Mouse (Mus musculus) kidney, postnatal 0 days (tissue): ENCODE results near the gene Sdhaf3. TPM values are rescaled to one million over a fixed set of nuclear protein-coding genes. Genes with fewer than 3 reads are reported as not detected.
"Not testable (repeated sequence)": the region's sequence is repeated elsewhere in the genome, so short reads cannot be mapped to it uniquely, and the experiment has no call there.

Experiments
- ATAC-seq: fragments of 200-750 bp; cut with Nextera tagmentation; replicated peaks from 2 replicates; pipeline ENCODE4 v1.8.0; 2017; ENCODE audit warnings: low read depth, moderate number of reproducible peaks, moderate TSS enrichment, moderate library complexity; ENCODE audit not compliant: low FRiP score
- DNase-seq: peaks from one replicate; pipeline ENCODE4 v3.0.0-alpha.2; 2016; ENCODE audit warnings: low spot score
- H3K27ac ChIP-seq: fragments of 300-500 bp; sonication (generic); 2 replicates; pipeline ENCODE4 v1.5.1; 2014; ENCODE audit warnings: mild to moderate bottlenecking
- H3K27me3 ChIP-seq: fragments of 300-500 bp; sonication (generic); 2 replicates; pipeline ENCODE4 v1.6.1; 2014; ENCODE audit warnings: low read length, mixed read lengths; ENCODE audit not compliant: insufficient read depth
- H3K36me3 ChIP-seq: fragments of 300-500 bp; sonication (generic); 2 replicates; pipeline ENCODE4 v1.6.1; 2014; ENCODE audit warnings: low read length, mixed read lengths; ENCODE audit not compliant: insufficient read depth
- H3K4me1 ChIP-seq: fragments of 300-500 bp; sonication (generic); replicated peaks from 2 replicates; pipeline ENCODE4 v1.6.1; 2014; ENCODE audit warnings: antibody characterized with exemption, low read length, mixed read lengths; ENCODE audit not compliant: insufficient read depth
- H3K4me2 ChIP-seq: fragments of 300-500 bp; sonication (generic); 2 replicates; pipeline ENCODE4 v1.6.1; 2014; ENCODE audit warnings: mild to moderate bottlenecking, low read length, moderate library complexity, mixed read lengths
- H3K4me3 ChIP-seq: fragments of 300-500 bp; sonication (generic); replicated peaks from 2 replicates; pipeline ENCODE4 v1.5.1; 2014; ENCODE audit warnings: low read depth, low read length
- H3K9ac ChIP-seq: fragments of 300-500 bp; sonication (generic); 2 replicates; pipeline ENCODE4 v1.6.1; 2014; ENCODE audit warnings: low read depth, low read length
- H3K9me3 ChIP-seq: fragments of 300-500 bp; sonication (generic); replicated peaks from 2 replicates; pipeline ENCODE4 v1.6.1; 2016; ENCODE audit warnings: low read length, inconsistent platforms, mixed read lengths
- CTCF ChIP-seq: IDR thresholded peaks from 2 replicates; pipeline ENCODE4 v1.5.1; 2016; ENCODE audit warnings: antibody characterized with exemption, low read depth, mild to moderate bottlenecking, moderate library complexity
- WGBS: fragments of 180-500 bp; shearing (Covaris S2); extraction: QIAGEN DNeasy Blood & Tissue Kit; methylation state at CpG from one replicate; pipeline ENCODE4 v1.1.7; 2014; 5-methylcytosine and 5-hydroxymethylcytosine counted together
- polyA plus RNA-seq: library from polyadenylated mRNA; unstranded; fragments of >200 nt; fragmentation: Nextera tagmentation; extraction: Ambion mirVana; gene quantifications from 2 replicates; pipeline ENCODE4 v1.2.1, GENCODE M21; 2015

Gene Sdhaf3
- polyA plus RNA-seq, 1 experiment from 2014 or later, result 6.4 TPM

DNA sequence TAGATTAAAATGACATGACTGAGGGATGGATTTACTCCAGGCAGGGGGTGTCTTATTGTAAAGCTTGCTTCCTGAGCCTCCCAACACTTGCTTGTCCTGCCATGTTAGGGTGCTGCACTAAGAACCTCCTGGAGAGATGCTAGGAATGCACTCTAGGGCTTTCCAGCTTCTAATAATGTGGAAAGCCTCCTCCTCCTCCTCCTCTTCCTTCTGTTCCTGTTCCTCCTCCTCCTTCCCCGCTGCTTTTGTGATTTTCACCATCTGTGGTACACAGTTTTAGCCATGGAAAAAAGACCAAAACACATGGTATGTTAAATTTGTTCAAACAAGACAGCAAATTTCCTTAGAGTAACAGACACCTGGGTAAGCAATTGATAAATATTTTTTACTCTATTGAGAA is 30.5 kb upstream of the Sdhaf3 start:
- H3K4me3 ChIP-seq, result no peak overlapping the region
- no peaks in the 10 kb centered on the region for H3K27me3 ChIP-seq
- H3K36me3 ChIP-seq, result no peaks in the 10 kb centered on the region
- DNase-seq (no peak), ATAC-seq (no peak)
- no peak for TF ChIP-seq CTCF
- no peaks in the 10 kb centered on the region for H3K4me1 ChIP-seq
- no peak overlapping the region for H3K4me2 ChIP-seq
- H3K27ac ChIP-seq, result no peak overlapping the region
- H3K9me3 ChIP-seq, result no peaks in the 10 kb centered on the region
- H3K9ac ChIP-seq, result no peak overlapping the region
- WGBS, result 60% methylated on average over 1 of the region's 1 CpGs

DNA sequence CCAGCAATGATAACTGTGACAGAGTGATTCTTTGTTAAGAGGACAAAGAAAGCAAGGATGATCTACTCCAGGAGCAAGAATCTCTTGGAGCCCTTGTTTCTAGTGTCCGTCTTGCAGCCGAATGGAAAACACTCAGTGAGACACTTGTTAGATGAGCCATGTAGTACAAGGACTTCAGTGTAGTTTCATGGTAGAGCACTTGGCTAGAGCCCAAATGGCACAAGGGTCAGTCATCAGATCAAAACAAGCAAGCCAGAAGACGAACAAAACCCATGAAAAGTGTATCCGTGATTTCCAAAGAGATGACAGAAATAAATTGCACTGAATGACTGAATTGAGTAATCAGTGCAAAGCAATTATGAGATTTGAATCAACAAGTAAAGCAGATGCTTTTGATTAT is 25.0 kb upstream of the Sdhaf3 start:
- Histone ChIP-seq H3K4me3 (no peak overlapping the region), H3K27me3 (no peaks in the 10 kb centered on the region), H3K4me2 (no peak overlapping the region), H3K36me3 (no peaks in the 10 kb centered on the region), H3K9ac (no peak overlapping the region), H3K4me1 (no peaks in the 10 kb centered on the region), H3K27ac (no peak overlapping the region), H3K9me3 (no peaks in the 10 kb centered on the region)
- WGBS, result 89% methylated on average over 4 of the region's 4 CpGs
- ATAC-seq (no peak), DNase-seq (no peak)
- TF ChIP-seq CTCF, result no peak

DNA sequence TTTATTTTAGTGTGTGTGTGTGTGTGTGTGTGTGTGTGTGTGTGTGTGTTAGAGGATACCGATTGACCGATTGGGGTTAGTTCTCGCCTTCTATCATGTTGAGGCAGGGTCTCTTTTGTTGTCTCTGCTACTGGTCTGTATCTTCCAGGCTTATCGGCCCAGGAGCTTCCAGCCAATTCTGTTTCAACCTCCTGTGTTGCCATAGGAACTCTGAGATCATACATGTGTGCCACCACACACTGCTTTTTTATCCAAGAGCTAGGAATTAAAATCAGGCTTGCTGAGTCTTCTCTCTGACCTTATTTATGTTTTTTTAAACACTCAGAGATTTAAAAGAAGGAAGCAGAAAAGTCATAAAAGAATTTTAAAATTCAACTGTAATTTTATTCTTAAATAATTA is 24.3 kb upstream of the Sdhaf3 start:
- ATAC-seq (no peak), DNase-seq (no peak)
- Histone ChIP-seq H3K36me3 (no peaks in the 10 kb centered on the region), H3K9me3 (no peaks in the 10 kb centered on the region), H3K4me1 (no peaks in the 10 kb centered on the region), H3K27me3 (no peaks in the 10 kb centered on the region), H3K9ac (no peak overlapping the region), H3K27ac (no peak overlapping the region), H3K4me2 (no peak overlapping the region), H3K4me3 (no peak overlapping the region)
- 87% methylated on average over 4 of the region's 4 CpGs for WGBS
- TF ChIP-seq CTCF, result no peak

DNA sequence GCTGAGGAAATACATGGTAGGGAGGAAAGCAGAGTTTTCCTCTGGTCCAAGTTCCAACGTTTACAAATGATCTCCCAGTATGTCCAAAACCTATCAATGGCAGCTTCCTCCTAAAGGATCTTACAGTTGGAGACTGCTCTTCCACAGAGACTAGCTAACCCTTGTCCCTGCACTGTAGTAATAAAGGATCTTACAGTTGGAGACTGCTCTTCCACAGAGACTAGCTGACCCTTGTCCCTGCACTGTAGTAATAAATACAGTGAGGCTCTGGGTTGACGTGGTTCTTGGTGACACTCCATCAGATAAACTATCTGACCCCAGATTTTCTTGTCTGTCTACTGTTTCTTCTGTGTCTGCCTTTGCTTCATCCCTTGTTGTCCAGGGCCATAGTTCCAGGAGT is 15.0 kb upstream of the Sdhaf3 start:
- H3K27ac ChIP-seq, result no peak overlapping the region
- no peak for TF ChIP-seq CTCF
- ATAC-seq, result no peak
- H3K27me3 ChIP-seq, result no peaks in the 10 kb centered on the region
- no peaks in the 10 kb centered on the region for H3K9me3 ChIP-seq
- H3K4me2 ChIP-seq, result no peak overlapping the region
- DNase-seq, result no peak
- 33% methylated on average over 2 of the region's 2 CpGs for WGBS
- H3K9ac ChIP-seq, result no peak overlapping the region
- H3K4me1 ChIP-seq, result no peaks in the 10 kb centered on the region
- no peaks in the 10 kb centered on the region for H3K36me3 ChIP-seq
- no peak overlapping the region for H3K4me3 ChIP-seq

DNA sequence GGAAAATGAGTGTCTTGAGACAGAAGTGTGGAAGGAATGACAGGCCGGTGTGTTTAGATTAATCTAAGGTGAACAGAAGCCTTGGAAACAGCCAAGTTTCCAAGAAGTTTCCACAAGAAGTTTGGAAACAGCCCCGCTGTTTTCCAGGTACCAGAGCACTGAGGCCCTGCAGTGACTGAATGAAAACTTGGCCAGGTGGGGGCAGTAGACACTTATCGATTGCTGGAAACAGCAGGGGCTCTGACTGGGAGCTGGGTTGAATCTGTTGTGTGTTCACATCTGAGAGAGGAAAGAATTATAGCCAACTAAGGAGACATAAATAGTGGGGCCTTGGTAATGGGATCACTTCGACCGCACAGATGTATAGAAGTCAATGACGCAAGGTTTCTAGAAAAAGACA is 13.0 kb upstream of the Sdhaf3 start:
- no peak overlapping the region for H3K4me2 ChIP-seq
- no peaks in the 10 kb centered on the region for H3K9me3 ChIP-seq
- no peak overlapping the region for H3K9ac ChIP-seq
- DNase-seq (peak; percentile 25), ATAC-seq (no peak)
- TF ChIP-seq CTCF, result peak; percentile 56; the same call in 1 of the 2 replicates
- no peaks in the 10 kb centered on the region for H3K27me3 ChIP-seq
- WGBS, result 46% methylated on average over 6 of the region's 6 CpGs
- H3K27ac ChIP-seq, result no peak overlapping the region
- H3K36me3 ChIP-seq, result no peaks in the 10 kb centered on the region
- H3K4me3 ChIP-seq, result no peak overlapping the region
- H3K4me1 ChIP-seq, result no peaks in the 10 kb centered on the region

DNA sequence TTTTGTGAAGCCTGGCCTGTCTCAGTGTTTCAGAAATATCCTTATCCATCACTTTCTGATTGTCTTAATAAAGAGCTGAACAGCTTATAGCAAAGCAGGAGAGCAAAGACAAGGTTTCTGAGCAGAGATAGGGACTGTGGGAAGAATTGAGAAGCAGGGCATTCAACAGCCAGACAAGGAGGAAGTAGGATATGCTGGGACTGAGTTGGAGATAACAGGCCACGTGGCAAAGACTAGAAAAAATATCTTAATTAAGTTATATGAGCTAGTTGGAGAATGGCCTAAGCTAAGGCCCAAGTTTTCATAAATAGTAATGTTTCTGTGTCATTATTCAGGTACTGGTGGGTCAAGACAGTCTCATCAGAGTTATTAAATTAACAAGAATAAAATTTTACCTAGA is 8.2 kb upstream of the Sdhaf3 start:
- no peaks in the 10 kb centered on the region for H3K36me3 ChIP-seq
- no peaks in the 10 kb centered on the region for H3K4me1 ChIP-seq
- no peak overlapping the region for H3K4me2 ChIP-seq
- H3K4me3 ChIP-seq, result no peak overlapping the region
- no peak overlapping the region for H3K27ac ChIP-seq
- no peak overlapping the region for H3K9ac ChIP-seq
- TF ChIP-seq CTCF, result no peak
- ATAC-seq (no peak), DNase-seq (no peak)
- no peaks in the 10 kb centered on the region for H3K27me3 ChIP-seq
- H3K9me3 ChIP-seq, result no peaks in the 10 kb centered on the region
- 14% methylated on average over 1 of the region's 1 CpGs for WGBS

DNA sequence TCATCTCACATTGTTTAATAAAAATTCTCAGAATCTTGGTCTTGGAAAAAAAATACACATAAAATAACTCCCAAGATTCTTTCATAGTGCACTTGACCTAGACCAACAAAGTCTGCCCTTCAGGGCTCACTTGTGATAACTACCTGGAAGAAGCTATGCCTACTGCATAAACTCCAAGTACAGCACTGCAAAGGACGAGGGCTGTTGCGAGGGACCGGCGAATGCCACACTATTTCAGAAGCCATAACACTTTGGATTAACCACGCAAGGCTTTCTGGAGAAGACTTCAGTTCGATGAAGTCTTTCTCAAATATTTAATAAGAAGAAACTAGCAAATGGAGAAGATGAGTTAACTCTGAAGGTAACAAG is 425 bp upstream of the Sdhaf3 start:
- 44% methylated on average over 6 of the region's 6 CpGs for WGBS
- Histone ChIP-seq H3K27ac (0 out of 2 replicates have a peak overlapping the region, but pooled peaks have one; percentile 19), H3K27me3 (no peaks in the 10 kb centered on the region), H3K4me3 (peak overlapping the region; percentile 78), H3K4me2 (peak overlapping the region; percentile 80), H3K9me3 (no peaks in the 10 kb centered on the region), H3K4me1 (no peaks in the 10 kb centered on the region), H3K36me3 (no peaks in the 10 kb centered on the region), H3K9ac (no peak overlapping the region)
- ATAC-seq, result peak; percentile 38; the same call in 1 of the 2 replicates
- no peak for DNase-seq
- TF ChIP-seq CTCF, result no peak

DNA sequence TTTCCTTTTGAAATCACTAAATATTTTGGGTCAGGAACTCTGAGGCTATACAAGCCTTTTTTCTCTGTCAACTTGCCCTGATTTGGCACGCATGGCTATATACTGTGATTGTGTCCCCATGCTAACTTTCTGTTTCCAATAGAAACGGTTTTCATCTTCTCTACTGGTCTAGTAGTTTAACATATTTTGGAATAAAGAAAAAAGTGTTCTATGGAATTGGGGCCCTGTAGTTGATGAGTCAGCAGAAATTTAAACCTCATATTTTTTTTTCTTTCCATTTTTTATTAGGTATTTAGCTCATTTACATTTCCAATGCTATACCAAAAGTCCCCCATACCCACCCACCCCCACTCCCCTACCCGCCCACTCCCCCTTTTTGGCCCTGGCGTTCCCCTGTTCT is 3.4 kb downstream of the Sdhaf3 start:
- not testable (repeated sequence) for H3K9me3 ChIP-seq, H3K4me2 ChIP-seq, H3K27ac ChIP-seq, ATAC-seq, H3K36me3 ChIP-seq, H3K4me1 ChIP-seq, H3K4me3 ChIP-seq, H3K27me3 ChIP-seq, DNase-seq, H3K9ac ChIP-seq
- WGBS, result 94% methylated on average over 2 of the region's 4 CpGs
